Mouse (Mus musculus) B cell, adult 2 months (primary cell): Measurements from ENCODE around the gene Zfp687.

Experiments
- DNase-seq, 2 experiments: peaks; one replicate each; pipeline ENCODE4 v3.0.0; 2022

Gene Zfp687

DNA sequence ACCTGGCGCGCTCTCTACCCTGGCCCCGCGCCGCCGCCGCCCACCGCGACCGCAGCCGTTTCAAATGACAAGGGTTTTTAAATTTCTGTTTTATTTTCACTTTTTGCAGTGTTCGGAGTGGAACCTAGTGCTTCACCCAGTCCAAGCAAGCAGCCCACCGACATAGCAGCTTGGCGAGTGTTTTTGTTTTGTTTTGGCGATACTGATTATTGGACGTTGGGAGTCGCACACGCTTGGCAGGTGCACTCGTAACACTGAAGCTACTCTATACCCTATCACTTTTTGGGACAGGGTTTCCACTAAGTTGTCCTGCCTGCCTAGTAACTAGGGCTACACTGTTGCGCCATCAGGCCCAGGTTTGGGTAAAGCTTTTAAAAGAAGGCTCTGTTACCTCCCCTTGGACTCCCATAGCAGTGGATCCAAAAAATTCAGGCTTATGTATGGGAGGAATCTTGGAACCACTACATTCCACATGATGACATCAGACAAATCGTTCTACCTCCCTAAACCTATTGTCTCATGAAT is 1.3 kb upstream of the Zfp687 start:
- DNase-seq, result no peak

DNA sequence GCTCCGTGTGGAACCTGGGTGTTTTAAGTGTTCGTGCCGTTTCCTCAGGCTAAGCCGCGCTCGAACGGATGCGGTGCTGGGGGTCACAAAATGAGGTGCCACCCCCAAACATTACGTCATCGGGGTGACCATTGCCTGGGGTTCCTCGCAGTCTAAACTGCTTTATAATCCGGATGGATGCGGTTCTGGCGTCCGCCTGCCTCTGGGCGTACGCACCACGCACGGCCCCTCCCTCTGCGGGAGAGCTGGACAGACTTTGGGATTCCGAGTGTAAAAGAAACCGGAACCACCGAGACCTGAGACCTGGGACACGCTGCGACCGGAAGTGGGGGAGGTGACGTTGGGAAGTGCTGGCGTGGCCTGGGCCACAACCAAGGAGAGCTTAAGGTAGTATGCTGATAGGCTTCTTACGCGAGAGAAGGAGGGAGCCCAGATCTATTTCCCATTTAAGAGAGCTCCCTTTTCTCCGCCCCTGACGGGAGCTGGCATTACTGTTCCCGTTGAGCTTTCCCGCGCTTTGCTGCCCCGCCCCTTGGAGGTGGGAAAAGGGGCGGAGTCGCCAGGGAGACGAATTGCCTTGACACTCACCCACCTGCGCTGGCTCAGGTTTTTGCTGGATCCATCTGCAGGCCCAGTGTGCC is 763 bp upstream of the Zfp687 start:
- peak; percentile 92 to 94 for DNase-seq

DNA sequence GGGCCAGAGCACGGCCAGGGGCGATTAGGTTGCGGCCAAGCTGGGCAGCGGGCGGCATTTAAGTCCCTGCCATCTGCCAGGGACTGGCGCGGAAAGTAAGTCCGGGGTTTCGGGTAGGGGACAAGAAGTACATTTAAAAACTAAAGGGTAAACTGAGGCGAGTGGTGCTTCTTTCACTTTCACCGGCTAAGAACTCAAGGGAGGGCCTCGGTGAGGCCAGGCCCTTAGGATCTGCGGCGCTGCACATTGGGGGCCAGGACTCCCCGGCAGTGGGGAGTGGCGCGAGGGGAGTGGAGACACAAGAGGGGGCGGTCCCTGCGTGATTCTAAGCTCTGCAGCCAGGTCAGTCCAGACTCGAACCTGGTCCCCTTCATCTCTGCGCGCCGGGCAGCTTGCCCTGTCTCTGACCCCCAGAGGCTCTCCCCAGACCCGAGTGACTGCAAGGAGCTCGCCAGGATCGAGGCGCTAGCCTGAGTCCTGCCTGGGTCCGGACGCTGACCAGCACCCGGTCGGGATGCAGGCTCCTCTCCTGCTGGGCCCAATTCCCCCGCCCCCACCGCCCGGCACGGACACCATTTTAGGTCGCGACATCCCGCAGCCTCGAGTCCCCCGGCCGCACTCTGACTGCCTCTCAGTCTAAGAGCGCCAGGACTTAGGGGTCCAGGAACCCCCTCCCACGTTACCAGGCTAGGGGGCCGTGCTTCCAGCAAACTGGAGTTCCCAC is 658 bp downstream of the Zfp687 start:
- DNase-seq, result peak in 1 of 2 experiments; percentile 48

DNA sequence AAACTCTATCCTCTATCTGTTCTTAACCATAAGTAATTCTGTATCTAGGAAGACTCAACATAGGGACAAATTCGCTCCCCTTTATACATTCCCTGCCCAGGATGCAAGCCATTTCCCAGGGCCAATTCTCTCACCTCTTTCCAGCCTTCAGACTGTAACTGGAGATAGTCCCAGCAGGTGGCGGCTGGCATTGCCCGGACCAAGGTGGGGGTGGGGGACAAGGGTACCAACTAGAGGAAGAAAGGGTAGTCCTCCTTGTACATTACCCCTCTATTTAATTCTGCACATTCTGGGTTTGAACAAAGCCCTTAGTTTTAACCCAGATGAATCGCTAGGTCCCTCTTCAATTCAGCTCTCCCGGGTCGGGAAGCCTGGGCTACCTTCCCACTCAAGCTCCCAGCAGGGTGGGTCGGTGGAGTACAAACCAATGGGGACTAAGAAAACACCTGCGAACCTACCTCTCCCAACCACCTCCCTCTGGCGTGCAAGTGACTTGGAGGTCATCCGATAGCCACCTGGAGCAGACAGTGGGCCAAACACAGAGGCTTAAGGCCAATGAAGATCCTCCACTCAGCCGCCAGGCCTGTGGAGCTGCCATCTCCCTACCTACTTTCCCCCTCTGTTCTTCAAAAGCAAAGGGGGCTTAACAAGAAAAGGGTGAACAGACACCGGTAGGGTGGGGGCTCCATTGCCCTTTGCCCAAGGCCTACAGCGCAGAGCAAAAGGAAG is 1.4 kb downstream of the Zfp687 start:
- peak in 1 of 2 experiments; percentile 12 for DNase-seq

DNA sequence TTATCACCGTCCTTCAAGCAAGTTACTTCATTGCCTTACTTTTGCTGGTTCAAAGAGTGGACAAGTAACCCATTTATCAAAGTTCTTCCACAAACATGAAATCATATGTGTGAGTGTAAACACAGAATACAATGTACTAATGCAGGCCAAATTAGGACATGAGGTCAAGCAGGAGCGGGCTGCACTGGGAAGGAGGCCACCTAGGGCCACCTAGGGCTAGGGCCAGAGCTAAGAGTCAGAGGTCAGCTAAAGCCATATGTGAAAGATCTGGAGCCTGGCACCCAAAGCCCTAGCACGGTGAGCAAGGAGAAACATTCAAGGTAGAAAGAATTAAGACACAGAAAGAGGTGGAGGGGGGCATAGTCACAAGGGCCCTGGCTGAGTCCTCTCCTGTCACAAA is 2.3 kb downstream of the Zfp687 start:
- DNase-seq, result no peak

DNA sequence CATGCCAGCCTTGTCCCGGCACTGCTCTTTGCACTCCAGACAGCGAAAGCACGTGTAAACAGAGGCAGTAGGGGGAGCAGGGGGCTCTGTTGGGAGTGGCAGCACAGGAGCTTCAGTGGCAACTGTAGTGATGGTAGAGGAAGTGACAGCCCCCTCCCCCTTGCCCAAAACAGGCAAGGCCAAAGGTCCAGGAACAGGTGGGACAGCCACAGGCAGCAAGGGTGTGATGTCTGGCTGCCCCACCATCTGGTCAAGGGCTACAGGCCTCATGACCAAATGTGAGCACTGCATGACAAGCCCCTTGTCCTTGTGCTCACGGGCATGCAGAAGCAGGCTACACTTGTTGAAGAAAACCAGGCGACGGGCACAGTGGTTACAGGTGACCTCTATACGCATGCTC is 4.9 kb downstream of the Zfp687 start:
- no peak for DNase-seq

DNA sequence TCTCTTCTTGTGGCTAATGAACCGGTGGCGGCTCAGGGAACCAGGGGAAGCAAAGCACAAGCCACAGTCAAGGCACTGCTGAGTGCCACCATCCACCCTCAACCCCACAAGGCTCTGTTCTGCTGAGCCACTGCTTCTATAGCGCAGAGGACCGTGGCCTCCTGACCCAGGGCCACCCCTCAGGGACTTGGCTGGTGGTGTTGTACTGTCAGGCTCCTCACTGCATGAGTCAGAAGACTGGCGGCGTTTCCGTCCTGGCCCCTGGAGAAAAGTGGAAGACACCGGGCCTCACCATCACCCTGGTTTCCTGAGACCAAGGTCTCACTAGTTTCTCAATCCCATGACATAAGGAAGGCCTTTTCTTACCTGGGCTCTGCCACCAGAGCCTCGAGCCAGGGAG is 7.5 kb downstream of the Zfp687 start:
- no peak for DNase-seq

DNA sequence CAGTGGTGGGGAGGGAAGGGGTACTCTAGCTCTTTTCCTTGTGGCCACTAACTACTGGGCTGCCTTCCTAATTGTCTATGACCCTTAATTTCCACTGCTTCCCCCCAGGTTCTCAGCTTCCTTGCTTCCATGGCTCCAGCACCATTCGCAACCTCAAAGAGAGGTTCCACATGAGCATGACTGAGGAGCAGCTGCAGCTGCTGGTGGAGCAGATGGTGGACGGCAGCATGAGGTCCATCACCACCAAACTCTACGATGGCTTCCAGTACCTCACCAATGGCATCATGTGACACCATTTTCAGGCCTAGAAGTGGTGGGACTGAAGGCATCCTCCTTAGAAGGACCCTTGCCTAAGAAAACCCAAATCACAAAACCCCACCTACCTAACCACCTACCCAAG is 9.6 kb downstream of the Zfp687 start:
- DNase-seq, result no peak

DNA sequence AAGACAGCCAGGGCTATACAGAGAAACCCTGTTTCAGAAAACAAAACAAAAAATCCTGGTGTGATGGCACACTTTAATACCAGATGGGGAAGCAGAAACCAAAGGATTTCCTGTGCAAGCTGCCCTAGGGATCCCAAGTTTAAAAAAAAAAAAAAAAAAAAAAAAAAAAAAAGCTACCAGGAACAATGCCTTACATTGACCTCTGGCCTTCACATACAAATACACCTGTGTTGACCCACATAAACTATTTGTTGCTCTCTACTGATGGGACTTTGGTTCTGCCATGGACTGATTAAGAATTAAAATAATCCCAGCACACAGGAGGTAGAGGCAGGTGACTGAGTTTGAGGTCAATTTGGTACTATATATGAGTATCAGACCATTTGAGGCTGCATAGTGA is 12.0 kb downstream of the Zfp687 start:
- no peak for DNase-seq

DNA sequence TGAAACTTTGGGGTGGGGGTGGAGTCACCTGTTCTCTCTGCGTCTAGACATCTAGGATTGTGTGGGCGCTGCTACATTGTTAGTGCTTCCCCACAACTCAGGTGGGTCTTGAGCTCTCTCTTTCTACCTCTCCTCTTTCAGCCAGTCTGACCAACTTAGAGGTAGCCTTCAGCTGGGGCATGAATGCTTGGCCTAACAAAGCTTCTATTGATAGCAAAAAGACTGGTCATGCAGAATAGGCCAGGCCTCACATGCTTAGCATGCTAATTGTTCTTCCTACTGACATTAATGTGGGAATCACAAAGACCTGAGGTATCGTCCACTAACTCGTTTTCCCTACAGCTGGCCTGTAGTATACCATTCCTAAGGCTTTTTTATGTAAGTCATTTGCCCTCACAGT is 12.7 kb downstream of the Zfp687 start:
- no peak for DNase-seq

DNA sequence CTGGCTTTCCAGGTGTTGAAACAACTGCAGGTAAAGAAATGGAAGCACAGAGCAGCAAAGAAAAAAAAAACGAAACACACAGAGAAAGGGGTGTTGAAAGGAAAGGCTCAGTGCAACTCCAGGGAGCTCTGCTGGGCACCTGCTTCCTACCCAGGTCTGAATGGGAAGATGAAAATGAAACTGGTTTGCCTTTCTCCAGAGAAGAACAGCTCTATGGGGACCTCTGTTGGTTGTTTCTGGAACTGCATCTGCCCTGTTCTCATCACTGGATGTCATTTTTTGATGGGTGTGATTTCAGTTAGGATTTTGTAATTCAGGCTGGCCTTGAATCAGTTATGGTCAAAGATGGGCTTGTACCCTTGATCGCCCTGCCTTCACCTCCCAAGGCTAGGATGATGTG is 18.3 kb downstream of the Zfp687 start:
- DNase-seq, result peak; percentile 93

DNA sequence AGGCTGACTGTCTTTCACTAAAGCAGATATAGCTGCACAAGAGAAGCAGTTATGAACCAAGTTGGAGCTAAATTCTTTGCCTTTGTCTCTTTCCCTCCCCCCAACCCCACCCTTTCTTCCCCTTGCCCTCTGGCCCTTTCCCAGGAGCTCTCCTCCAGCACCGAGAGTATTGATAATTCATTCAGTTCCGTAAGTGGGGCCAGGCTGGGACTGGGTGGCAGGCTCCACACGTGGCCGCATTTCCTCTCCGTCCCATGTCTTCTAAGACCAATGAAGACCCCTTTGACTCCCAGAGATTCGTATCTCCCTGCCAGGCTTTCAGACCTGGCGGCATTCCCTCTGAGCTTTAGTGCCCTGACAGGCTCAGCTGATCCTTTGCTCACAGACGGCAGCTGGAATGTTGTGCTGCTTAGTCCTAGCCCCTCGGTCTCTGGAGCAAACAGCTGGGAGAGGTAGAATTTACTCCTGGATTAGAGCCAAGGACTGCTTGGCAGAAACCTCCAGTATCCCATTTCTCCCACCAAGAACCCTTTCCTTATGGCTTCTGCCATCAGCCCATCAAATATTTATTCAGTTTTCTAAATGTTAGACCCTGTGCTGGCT is 26.0 kb downstream of the Zfp687 start:
- no peak for DNase-seq

DNA sequence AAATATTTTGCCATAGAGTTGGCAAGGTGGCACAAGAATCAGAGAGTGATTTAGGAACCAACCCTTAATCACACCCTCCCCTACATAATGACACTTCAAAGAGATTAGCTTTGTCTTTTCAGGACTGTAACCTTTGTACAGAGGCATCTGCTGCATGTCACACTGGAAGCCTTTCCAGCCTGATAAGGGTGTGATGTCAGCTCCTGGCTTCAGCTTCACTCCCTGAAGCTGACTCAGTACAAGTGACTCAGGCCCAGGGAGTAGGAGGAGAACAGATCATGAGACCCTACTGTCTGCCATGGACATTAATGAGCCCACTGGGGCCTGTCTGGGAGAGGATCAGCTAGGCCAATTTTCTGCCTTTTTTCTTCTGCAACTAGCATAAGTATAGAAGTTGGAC is 27.7 kb downstream of the Zfp687 start:
- DNase-seq, result no peak

DNA sequence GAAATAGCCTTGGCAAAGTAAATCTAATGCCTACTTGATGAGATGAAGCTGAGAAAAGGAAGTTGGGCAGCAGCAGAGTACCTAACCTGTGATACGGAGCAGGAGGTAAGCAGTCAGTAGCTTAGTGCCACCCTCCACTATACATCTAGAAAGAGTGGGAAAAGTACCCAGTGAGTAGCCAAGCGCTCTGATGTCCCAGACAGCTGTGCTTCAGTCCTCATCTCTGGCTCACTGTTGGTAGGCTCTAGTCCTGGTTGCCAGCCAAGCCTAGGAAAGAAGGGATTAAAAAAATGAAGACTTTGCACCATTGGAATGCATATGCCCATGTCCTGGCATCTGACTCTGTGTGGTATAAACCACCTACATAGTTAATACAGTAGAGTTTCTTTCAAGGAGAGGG is 29.7 kb downstream of the Zfp687 start:
- no peak for DNase-seq

DNA sequence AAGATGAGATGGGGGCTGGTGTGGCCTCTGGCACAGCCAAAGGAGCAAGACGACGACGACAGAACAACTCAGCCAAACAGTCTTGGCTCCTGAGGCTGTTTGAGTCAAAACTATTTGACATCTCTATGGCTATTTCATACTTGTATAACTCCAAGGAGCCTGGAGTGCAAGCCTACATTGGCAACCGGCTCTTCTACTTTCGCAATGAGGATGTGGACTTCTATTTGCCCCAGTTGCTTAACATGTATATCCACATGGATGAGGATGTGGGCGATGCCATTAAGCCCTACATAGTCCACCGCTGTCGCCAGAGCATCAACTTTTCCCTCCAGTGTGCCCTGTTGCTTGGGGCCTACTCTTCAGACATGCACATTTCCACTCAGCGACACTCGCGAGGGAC is 30.9 kb downstream of the Zfp687 start:
- DNase-seq, result no peak

DNA sequence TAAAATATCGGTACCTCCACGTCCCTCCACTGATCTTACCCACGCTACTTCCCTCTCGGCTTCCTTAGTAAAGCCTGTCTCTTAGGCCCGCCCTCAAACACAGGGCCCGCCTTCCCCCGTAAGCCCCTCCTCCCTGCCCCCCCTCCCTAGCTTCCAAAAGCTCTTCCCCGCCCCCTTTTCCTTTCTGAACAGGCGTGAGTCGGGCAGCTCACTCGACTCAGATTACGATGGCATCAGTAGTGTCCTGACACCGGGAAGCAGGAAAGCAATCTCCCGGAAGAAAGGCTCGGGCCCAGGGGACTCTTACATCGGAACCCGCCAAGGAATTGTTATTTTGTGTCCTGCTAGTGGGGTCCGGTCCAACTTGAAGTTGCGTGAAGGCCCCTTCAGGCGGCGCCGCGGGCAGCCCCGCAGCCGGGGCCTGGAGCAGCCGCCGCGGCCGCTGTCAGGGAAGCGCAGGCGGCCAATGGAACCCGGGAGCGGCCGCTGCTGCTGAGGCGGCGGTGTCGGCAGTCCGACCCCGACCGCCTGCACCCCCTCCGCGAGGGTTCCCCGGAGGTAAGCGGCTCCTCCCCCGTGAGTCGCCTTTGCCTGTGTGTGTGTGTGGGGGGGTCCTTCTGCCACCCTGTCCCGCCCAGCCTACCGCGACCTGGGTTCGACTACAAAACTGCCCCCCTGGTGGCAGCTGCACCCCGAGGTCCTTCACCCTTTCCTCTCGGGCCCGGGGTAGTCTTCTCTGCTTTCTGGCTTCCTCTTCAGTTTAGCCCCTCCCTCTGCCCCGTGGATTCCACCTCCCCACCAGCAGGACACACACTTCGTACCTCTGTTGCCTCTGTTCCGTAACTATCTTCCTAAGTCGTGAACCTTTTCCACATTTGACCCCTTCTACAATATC is 40.5 kb downstream of the Zfp687 start, which contains the start of gene Pi4kb:
Pi4kb (plus strand) TSS at position 204 of the 895 bp plus-strand sequence.
- DNase-seq, result peak; percentile 93 to 94

DNA sequence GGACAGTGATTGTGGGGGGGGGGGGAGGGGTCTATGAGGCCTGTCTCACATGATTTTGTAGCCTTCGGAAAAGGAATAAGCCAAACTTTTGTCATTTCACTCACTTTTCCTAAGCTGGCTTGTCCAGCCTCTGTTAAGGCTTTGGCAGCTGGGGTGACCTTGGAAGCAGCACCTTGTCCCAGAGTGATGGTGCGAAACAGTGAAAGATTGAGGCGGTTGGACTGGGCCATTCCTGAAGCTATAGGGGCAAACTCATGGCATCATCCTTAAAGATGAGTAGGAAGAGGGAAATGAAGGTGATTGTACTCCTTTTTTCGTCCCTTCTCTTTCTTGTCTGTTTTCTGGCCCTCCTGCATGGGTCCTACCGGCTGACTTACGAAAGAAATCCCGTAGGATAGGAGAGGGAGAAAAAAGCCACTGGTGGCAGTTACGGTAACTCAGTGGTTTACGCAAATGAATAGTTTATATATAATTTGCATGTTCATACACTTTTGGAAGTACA is 41.2 kb downstream of the Zfp687 start:
- no peak for DNase-seq

DNA sequence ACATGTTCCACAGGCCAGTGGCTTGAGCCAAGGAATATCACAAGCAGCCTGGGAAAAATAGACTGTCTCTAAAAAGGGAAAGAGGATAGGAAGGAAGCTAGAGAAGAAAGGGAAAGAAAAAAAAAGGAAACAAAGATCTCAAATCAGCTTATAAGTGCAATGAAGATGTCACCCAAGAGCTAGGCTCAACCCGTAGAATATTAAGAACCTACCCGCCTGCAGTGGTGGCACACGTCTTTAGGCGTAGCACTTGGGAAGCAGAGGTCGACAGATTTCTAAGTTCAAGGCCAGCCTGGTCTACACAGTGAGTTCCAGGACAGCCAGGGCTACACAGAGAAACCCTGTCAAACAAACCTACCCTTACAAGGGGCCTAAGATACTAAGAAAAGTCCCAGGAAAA is 41.6 kb downstream of the Zfp687 start:
- DNase-seq, result no peak

DNA sequence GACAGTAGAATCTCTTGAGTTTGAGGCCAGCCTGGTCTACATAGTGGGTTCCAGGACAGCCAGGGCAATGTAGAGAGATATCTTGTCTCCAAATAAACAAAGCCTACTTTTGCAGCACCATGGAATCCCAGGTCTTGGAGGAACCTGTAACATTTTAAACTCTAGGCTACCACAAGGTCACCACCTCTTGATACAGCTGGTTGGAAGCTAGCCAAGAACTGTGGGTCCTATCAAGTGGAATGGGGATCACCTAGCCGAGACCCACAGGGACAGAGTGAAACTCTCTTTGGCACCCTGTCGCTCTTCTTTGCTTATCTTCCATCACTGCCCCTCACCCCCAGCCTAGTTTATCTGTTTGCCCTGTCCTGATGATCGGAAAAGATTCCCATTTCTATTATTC is 42.7 kb downstream of the Zfp687 start:
- DNase-seq, result no peak

DNA sequence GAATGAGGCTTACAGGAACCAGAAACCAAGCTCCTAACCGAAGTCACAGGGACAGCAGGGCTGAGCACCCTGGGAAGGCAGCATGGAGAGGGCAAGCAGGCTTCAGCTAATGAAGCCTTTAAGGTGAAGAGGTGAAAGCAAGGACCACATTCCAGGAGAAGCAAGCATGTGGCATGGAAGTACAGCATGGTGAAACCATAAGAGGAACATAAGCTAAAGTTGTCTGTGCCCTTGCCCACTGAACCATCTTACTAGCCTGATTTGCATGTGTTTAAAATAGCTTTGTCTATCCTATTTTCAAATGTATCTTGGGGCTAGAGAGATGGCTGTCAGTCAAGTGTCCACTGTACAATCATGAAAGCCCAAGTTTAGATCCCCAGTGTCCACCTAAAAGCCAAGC is 49.4 kb downstream of the Zfp687 start:
- DNase-seq, result peak; percentile 38

DNA sequence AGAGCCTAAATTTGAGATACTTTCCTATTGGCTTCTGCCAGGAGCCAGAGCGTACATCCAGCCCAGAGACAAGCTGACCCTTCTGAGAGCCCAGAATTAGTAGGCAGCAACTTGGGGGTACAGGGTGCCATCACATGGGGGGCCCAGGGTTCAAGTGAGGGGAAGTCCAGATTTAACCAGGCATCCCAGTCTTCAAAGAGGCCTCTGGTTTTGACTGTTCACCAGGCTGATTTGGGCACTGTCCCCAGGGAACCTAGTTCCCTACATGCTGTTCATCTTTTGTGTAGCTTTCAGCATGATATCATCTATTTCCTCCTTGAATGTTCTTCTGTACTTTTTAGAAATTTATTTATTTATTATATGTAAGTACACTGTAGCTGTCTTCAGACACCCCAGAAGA is 50.3 kb downstream of the Zfp687 start:
- DNase-seq, result peak in 1 of 2 experiments; percentile 28

DNA sequence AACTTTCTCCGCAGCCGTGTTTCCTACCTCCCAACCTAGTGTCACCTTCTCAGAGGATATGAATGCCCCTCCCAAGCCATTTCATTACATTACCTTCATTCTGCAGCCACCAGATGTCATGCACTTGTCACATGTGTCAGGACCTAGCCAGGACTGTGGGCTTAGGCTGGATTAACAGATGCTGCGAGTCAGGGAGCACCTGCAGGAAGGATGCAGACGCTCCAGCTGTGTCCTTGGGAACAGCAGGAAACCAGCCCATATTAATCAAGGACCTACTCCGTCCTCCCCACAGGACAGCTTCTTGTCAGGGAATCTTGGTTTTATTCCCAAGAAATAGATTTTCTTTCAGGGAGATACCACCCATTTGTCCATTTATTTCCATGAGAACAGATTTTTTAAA is 54.9 kb downstream of the Zfp687 start:
- no peak for DNase-seq
